Mouse (Mus musculus) midbrain, embryonic 12.5 days (tissue): Measurements from ENCODE around the gene Elane. TPM values are rescaled to one million over a fixed set of nuclear protein-coding genes. Genes with fewer than 3 reads are reported as not detected.

Experiments used
- ATAC-seq: fragments of 200-750 bp; cut with Nextera tagmentation; 2 replicates; pipeline ENCODE4 v1.8.0; 2017; ENCODE audit warnings: low read depth, moderate TSS enrichment, moderate library complexity; ENCODE audit not compliant: low FRiP score
- H3K27ac ChIP-seq: fragments of 300-500 bp; sonication (generic); replicated peaks from 2 replicates; pipeline ENCODE4 v1.5.1; 2016; ENCODE audit warnings: mild to moderate bottlenecking
- H3K27me3 ChIP-seq: fragments of 300-500 bp; sonication (generic); 2 replicates; pipeline ENCODE4 v1.6.1; 2016; ENCODE audit warnings: mild to moderate bottlenecking
- H3K36me3 ChIP-seq: fragments of 300-500 bp; sonication (generic); 2 replicates; pipeline ENCODE4 v1.6.1; 2016
- H3K4me1 ChIP-seq: fragments of 300-500 bp; sonication (generic); 2 replicates; pipeline ENCODE4 v1.6.1; 2016
- H3K4me2 ChIP-seq: fragments of 300-500 bp; sonication (generic); replicated peaks from 2 replicates; pipeline ENCODE4 v1.6.1; 2016; ENCODE audit warnings: mild to moderate bottlenecking, moderate library complexity
- H3K4me3 ChIP-seq: fragments of 300-500 bp; sonication (generic); 2 replicates; pipeline ENCODE4 v1.5.1; 2016; ENCODE audit warnings: mild to moderate bottlenecking
- H3K9ac ChIP-seq: fragments of 300-500 bp; sonication (generic); replicated peaks from 2 replicates; pipeline ENCODE4 v1.6.1; 2016; ENCODE audit warnings: mild to moderate bottlenecking, moderate library complexity
- H3K9me3 ChIP-seq: fragments of 300-500 bp; sonication (generic); 2 replicates; pipeline ENCODE4 v1.6.1; 2016; ENCODE audit warnings: mild to moderate bottlenecking
- WGBS: fragments of 180-500 bp; shearing (Covaris S2); methylation state at CpG from one replicate; pipeline ENCODE4 v1.1.7; 2016; 5-methylcytosine and 5-hydroxymethylcytosine counted together
- polyA plus RNA-seq: library from polyadenylated mRNA; unstranded; fragments of >200 nt; fragmentation: Nextera tagmentation; extraction: Ambion mirVana; gene quantifications from 2 replicates; pipeline ENCODE4 v1.2.1, GENCODE M21; 2016

Elane gene
- polyA plus RNA-seq, 1 experiment from 2014 or later, result not detected

- H3K9ac ChIP-seq, result peak overlapping the region; percentile 78
- 21% methylated on average over 8 of the region's 8 CpGs for WGBS
- ATAC-seq, result no peak
Measured at GRCm38 (mm10) chr10:79852827-79853226, 33.2 kb upstream of the Elane start.

GRCm38 (mm10) chr10:79853392-79853791 is 32.7 kb upstream of the Elane start:
- Histone ChIP-seq H3K9ac (peak overlapping the region; percentile 78), H3K9me3 (no peaks in the 10 kb centered on the region), H3K36me3 (peaks cover 17% of the 10 kb centered on the region), H3K27ac (peak overlapping the region; percentile 99), H3K27me3 (no peaks in the 10 kb centered on the region), H3K4me3 (peak overlapping the region; percentile 99), H3K4me1 (peaks cover 54% of the 10 kb centered on the region), H3K4me2 (peak overlapping the region; percentile 100)
- WGBS, result under 1% methylated on average over 15 of the region's 15 CpGs
- peak; percentile 38 for ATAC-seq

More at GRCm38 (mm10) chr10:79852827-79853226, 33.2 kb upstream of the Elane start:
- H3K4me1 ChIP-seq, result peaks cover 48% of the 10 kb centered on the region
- H3K27ac ChIP-seq, result peak overlapping the region; percentile 99
- no peaks in the 10 kb centered on the region for H3K9me3 ChIP-seq
- H3K4me3 ChIP-seq, result peak overlapping the region; percentile 99
- H3K36me3 ChIP-seq, result peaks cover 11% of the 10 kb centered on the region
- no peaks in the 10 kb centered on the region for H3K27me3 ChIP-seq
- peak overlapping the region; percentile 100 for H3K4me2 ChIP-seq

GRCm38 (mm10) chr10:79853860-79854795 is 31.9 kb upstream of the Elane start, which contains the start of gene Ptbp1:
Gene Ptbp1, plus strand, starts transcription at chr10:79854427.
- H3K9ac ChIP-seq, result peak within 1 kb of the TSS; percentile 98
- H3K9me3 ChIP-seq, result no peaks in the 10 kb centered on the region
- peaks cover 61% of the 10 kb centered on the region for H3K4me1 ChIP-seq
- peak within 1 kb of the TSS; percentile 99 for H3K4me3 ChIP-seq
- whole genome bisulfite sequencing, result 0% methylated on average over 73 of the region's 75 CpGs
- peak; percentile 92 for ATAC-seq
- H3K4me2 ChIP-seq, result peak within 1 kb of the TSS; percentile 100
- peak within 1 kb of the TSS; percentile 100 for H3K27ac ChIP-seq
- no peaks in the 10 kb centered on the region for H3K27me3 ChIP-seq
- H3K36me3 ChIP-seq, result peaks cover 24% of the 10 kb centered on the region

- peak; percentile 35 for ATAC-seq
- Histone ChIP-seq H3K9me3 (no peaks in the 10 kb centered on the region), H3K27me3 (no peaks in the 10 kb centered on the region), H3K4me1 (peaks cover 61% of the 10 kb centered on the region), H3K9ac (peak overlapping the region; percentile 98), H3K36me3 (peaks cover 33% of the 10 kb centered on the region), H3K4me2 (peak overlapping the region; percentile 100), H3K27ac (peak overlapping the region; percentile 100), H3K4me3 (peak overlapping the region; percentile 99)
- under 1% methylated on average over 82 of the region's 83 CpGs for WGBS
Measured at GRCm38 (mm10) chr10:79854801-79855541, 31.1 kb upstream of the Elane start.

GRCm38 (mm10) chr10:79855558-79856184 is 30.4 kb upstream of the Elane start:
- peaks cover 40% of the 10 kb centered on the region for H3K36me3 ChIP-seq
- peak overlapping the region; percentile 100 for H3K4me2 ChIP-seq
- H3K9me3 ChIP-seq, result no peaks in the 10 kb centered on the region
- WGBS, result 6% methylated on average over 10 of the region's 10 CpGs
- no peaks in the 10 kb centered on the region for H3K27me3 ChIP-seq
- ATAC-seq, result no peak
- peak overlapping the region; percentile 99 for H3K4me3 ChIP-seq
- peak overlapping the region; percentile 100 for H3K27ac ChIP-seq
- H3K9ac ChIP-seq, result peak overlapping the region; percentile 98
- peaks cover 61% of the 10 kb centered on the region for H3K4me1 ChIP-seq

- H3K4me2 ChIP-seq, result peak overlapping the region; percentile 100
- peak overlapping the region; percentile 56; the same call in 1 of the 2 replicates for H3K27ac ChIP-seq
- WGBS, result 53% methylated on average over 6 of the region's 6 CpGs
- H3K9me3 ChIP-seq, result no peaks in the 10 kb centered on the region
- no peak for ATAC-seq
- peak overlapping the region; percentile 98 for H3K9ac ChIP-seq
- H3K27me3 ChIP-seq, result no peaks in the 10 kb centered on the region
- peaks cover 57% of the 10 kb centered on the region for H3K4me1 ChIP-seq
- H3K36me3 ChIP-seq, result peaks cover 46% of the 10 kb centered on the region
- peak overlapping the region; percentile 99 for H3K4me3 ChIP-seq
Measured at GRCm38 (mm10) chr10:79856280-79856679, 29.8 kb upstream of the Elane start.

- H3K27ac ChIP-seq, result peak overlapping the region; percentile 56
- peak overlapping the region; percentile 98 for H3K9ac ChIP-seq
- H3K4me3 ChIP-seq, result peak overlapping the region; percentile 99
- H3K27me3 ChIP-seq, result no peaks in the 10 kb centered on the region
- H3K36me3 ChIP-seq, result peaks cover 52% of the 10 kb centered on the region
- no peak for ATAC-seq
- H3K4me2 ChIP-seq, result peak overlapping the region; percentile 100
- WGBS, result 70% methylated on average over 7 of the region's 7 CpGs
- peaks cover 51% of the 10 kb centered on the region for H3K4me1 ChIP-seq
- no peaks in the 10 kb centered on the region for H3K9me3 ChIP-seq
Measured at GRCm38 (mm10) chr10:79856704-79857451, 29.2 kb upstream of the Elane start.

- Histone ChIP-seq H3K9ac (peak overlapping the region; percentile 98), H3K4me2 (peak overlapping the region; percentile 100), H3K9me3 (no peaks in the 10 kb centered on the region), H3K4me3 (peak overlapping the region; percentile 99), H3K27me3 (no peaks in the 10 kb centered on the region), H3K4me1 (peaks cover 45% of the 10 kb centered on the region), H3K27ac (peak overlapping the region; percentile 56), H3K36me3 (peaks cover 57% of the 10 kb centered on the region)
- 50% methylated on average over 4 of the region's 4 CpGs for WGBS
- ATAC-seq, result no peak
Measured at GRCm38 (mm10) chr10:79857452-79857811, 28.6 kb upstream of the Elane start.

- ATAC-seq, result no peak
- WGBS, result 88% methylated on average over 2 of the region's 2 CpGs
- H3K4me1 ChIP-seq, result peaks cover 41% of the 10 kb centered on the region
- peak overlapping the region; percentile 99 for H3K4me3 ChIP-seq
- no peaks in the 10 kb centered on the region for H3K9me3 ChIP-seq
- peaks cover 62% of the 10 kb centered on the region for H3K36me3 ChIP-seq
- H3K4me2 ChIP-seq, result peak overlapping the region; percentile 100
- H3K9ac ChIP-seq, result peak overlapping the region; percentile 98; the same call in 1 of the 2 replicates
- peak overlapping the region; percentile 46 for H3K27ac ChIP-seq
- no peaks in the 10 kb centered on the region for H3K27me3 ChIP-seq
Measured at GRCm38 (mm10) chr10:79857894-79858293, 28.2 kb upstream of the Elane start.

- H3K4me3 ChIP-seq, result peak overlapping the region; percentile 3; the same call in 1 of the 2 replicates
- H3K27ac ChIP-seq, result peak overlapping the region; percentile 46; the same call in 1 of the 2 replicates
- WGBS, result 66% methylated on average over 17 of the region's 17 CpGs
- peaks cover 68% of the 10 kb centered on the region for H3K36me3 ChIP-seq
- H3K9me3 ChIP-seq, result no peaks in the 10 kb centered on the region
- H3K9ac ChIP-seq, result peak overlapping the region; percentile 98; the same call in 1 of the 2 replicates
- peak overlapping the region; percentile 100 for H3K4me2 ChIP-seq
- ATAC-seq, result no peak
- H3K27me3 ChIP-seq, result no peaks in the 10 kb centered on the region
- H3K4me1 ChIP-seq, result peaks cover 36% of the 10 kb centered on the region
Measured at GRCm38 (mm10) chr10:79858416-79859074, 27.5 kb upstream of the Elane start.
